Mouse (Mus musculus) megakaryocyte, embryonic 14.5 days (primary cell): ENCODE results near the gene Rbm31y. TPM values are rescaled to one million over a fixed set of nuclear protein-coding genes. Genes with fewer than 3 reads are reported as not detected.
"Not testable (repeated sequence)": the region's sequence is repeated elsewhere in the genome, so short reads cannot be mapped to it uniquely, and the experiment has no call there.

ENCODE experiments used
- H3K27me3 ChIP-seq: replicated peaks from 2 replicates; pipeline ENCODE3; 2012; ENCODE audit warnings: inconsistent platforms
- H3K36me3 ChIP-seq: replicated peaks from 2 replicates; pipeline ENCODE3; 2012; ENCODE audit warnings: low read length, inconsistent platforms, mixed read lengths
- H3K4me1 ChIP-seq: 2 replicates; pipeline ENCODE4 v1.6.1; 2012; ENCODE audit warnings: inconsistent platforms
- H3K4me3 ChIP-seq: replicated peaks from 2 replicates; pipeline ENCODE3; 2012; ENCODE audit warnings: moderate library complexity, mild to moderate bottlenecking, inconsistent platforms
- H3K9me3 ChIP-seq: 2 replicates; pipeline ENCODE4 v1.6.1; 2012; ENCODE audit warnings: inconsistent platforms
- polyA plus RNA-seq: library from polyadenylated mRNA; stranded (reverse); fragments of >175 nt; gene quantifications from 2 replicates; pipeline ENCODE4 v1.2.3, GENCODE M21; 2012; ENCODE audit warnings: low replicate concordance; ENCODE audit not compliant: insufficient read depth

Gene Rbm31y
- polyA plus RNA-seq: not detected in 2 replicates

DNA sequence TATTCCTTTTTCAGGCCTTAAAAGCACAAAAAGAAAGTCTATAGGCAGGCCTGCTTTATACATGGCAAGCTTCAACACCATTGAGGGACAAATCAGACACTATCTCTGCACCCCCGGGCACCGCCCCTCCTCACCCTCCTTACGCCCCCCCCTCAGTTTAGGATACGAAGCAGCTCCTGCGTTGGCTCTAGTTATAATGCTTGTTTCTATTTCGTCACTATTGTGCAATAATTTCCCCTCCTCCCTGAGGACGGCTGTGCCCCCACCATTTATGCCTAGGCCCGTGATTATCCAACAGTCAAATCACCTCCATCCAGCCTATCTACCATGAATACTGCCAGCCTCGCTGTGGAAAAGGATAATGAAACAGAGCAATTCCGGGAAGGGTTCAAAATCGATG lies at the start of gene Rbm31y:
TSS of gene Rbm31y (plus strand) at position 301 of the 400 bp plus-strand sequence.
- not testable (repeated sequence) for H3K4me1 ChIP-seq, H3K9me3 ChIP-seq, H3K36me3 ChIP-seq, H3K4me3 ChIP-seq, H3K27me3 ChIP-seq
